Mouse (Mus musculus): ENCODE measurements around the gene Sorbs1. TPM values are rescaled to one million over a fixed set of nuclear protein-coding genes. Genes with fewer than 3 reads are reported as not detected.

Gene Sorbs1
- polyA plus RNA-seq, 1 experiment from 2014 or later = 74.4 TPM

GRCm38 (mm10) chr19:40491442-40491841 is 22.1 kb downstream of the Sorbs1 start:
- H3K27ac ChIP-seq = no peak overlapping the region; the same call in 1 of the 2 replicates
- 89% methylated on average over 2 of the region's 2 CpGs for WGBS
- no peak for DNase-seq (ENCODE audit: low spot score)
- H3K36me3 ChIP-seq = no peaks in the 10 kb centered on the region
- peaks cover 49% of the 10 kb centered on the region for H3K4me1 ChIP-seq (replicated peaks)
- H3K4me3 ChIP-seq = no peak overlapping the region
- no peaks in the 10 kb centered on the region for H3K9me3 ChIP-seq
- H3K27me3 ChIP-seq (ENCODE audit: insufficient read depth, poor library complexity, severe bottlenecking) = no peaks in the 10 kb centered on the region

- DNase-seq (ENCODE audit: low spot score) = no peak
- H3K27ac ChIP-seq = peak overlapping the region; percentile 12
- 78% methylated on average over 8 of the region's 8 CpGs for WGBS
These were observed 22.8 kb downstream of the Sorbs1 start for GRCm38 (mm10) chr19:40490765-40491164.

GRCm38 (mm10) chr19:40489633-40490032 is 23.9 kb downstream of the Sorbs1 start:
- Histone ChIP-seq H3K27me3 (ENCODE audit: insufficient read depth, poor library complexity, severe bottlenecking) (no peaks in the 10 kb centered on the region), H3K4me1 (replicated peaks) (peaks cover 49% of the 10 kb centered on the region), H3K27ac (peak overlapping the region; percentile 31), H3K9me3 (no peaks in the 10 kb centered on the region), H3K4me3 (no peak overlapping the region), H3K36me3 (no peaks in the 10 kb centered on the region)
- no peak for DNase-seq (ENCODE audit: low spot score)
- WGBS = 75% methylated on average over 6 of the region's 6 CpGs

More at GRCm38 (mm10) chr19:40490765-40491164, 22.8 kb downstream of the Sorbs1 start:
- no peaks in the 10 kb centered on the region for H3K27me3 ChIP-seq (ENCODE audit: insufficient read depth, poor library complexity, severe bottlenecking)
- no peak overlapping the region for H3K4me3 ChIP-seq
- H3K4me1 ChIP-seq (replicated peaks) = peaks cover 49% of the 10 kb centered on the region
- H3K36me3 ChIP-seq = no peaks in the 10 kb centered on the region
- H3K9me3 ChIP-seq = no peaks in the 10 kb centered on the region

GRCm38 (mm10) chr19:40488853-40489454 is 24.6 kb downstream of the Sorbs1 start:
- Histone ChIP-seq H3K27ac (peak overlapping the region; percentile 50; the same call in 1 of the 2 replicates), H3K27me3 (ENCODE audit: insufficient read depth, poor library complexity, severe bottlenecking) (no peaks in the 10 kb centered on the region)

GRCm38 (mm10) chr19:40487561-40487960 is 26.0 kb downstream of the Sorbs1 start:
- H3K4me1 ChIP-seq (replicated peaks) = peaks cover 40% of the 10 kb centered on the region
- H3K9me3 ChIP-seq = no peaks in the 10 kb centered on the region
- H3K4me3 ChIP-seq = no peak overlapping the region
- 87% methylated on average over 11 of the region's 11 CpGs for WGBS
- peaks cover 3% of the 10 kb centered on the region; the same call in 1 of the 2 replicates for H3K36me3 ChIP-seq
- H3K27me3 ChIP-seq (ENCODE audit: insufficient read depth, poor library complexity, severe bottlenecking) = no peaks in the 10 kb centered on the region
- DNase-seq (ENCODE audit: low spot score) = no peak
- no peak overlapping the region for H3K27ac ChIP-seq

More at GRCm38 (mm10) chr19:40488853-40489454, 24.6 kb downstream of the Sorbs1 start:
- Histone ChIP-seq H3K4me1 (replicated peaks) (peaks cover 49% of the 10 kb centered on the region), H3K9me3 (no peaks in the 10 kb centered on the region), H3K4me3 (no peak overlapping the region), H3K36me3 (peaks cover 3% of the 10 kb centered on the region; the same call in 1 of the 2 replicates)
- DNase-seq (ENCODE audit: low spot score) = no peak
- WGBS = 78% methylated on average over 8 of the region's 8 CpGs

- Histone ChIP-seq H3K27ac (no peak overlapping the region), H3K36me3 (peaks cover 3% of the 10 kb centered on the region; the same call in 1 of the 2 replicates), H3K9me3 (no peaks in the 10 kb centered on the region), H3K4me3 (no peak overlapping the region), H3K4me1 (replicated peaks) (peaks cover 10% of the 10 kb centered on the region), H3K27me3 (ENCODE audit: insufficient read depth, poor library complexity, severe bottlenecking) (no peaks in the 10 kb centered on the region)
- no peak for DNase-seq (ENCODE audit: low spot score)
- WGBS = 87% methylated on average over 6 of the region's 6 CpGs
These were observed 32.5 kb downstream of the Sorbs1 start for GRCm38 (mm10) chr19:40481115-40481514.

- Histone ChIP-seq H3K4me3 (no peak overlapping the region), H3K27me3 (ENCODE audit: insufficient read depth, poor library complexity, severe bottlenecking) (no peaks in the 10 kb centered on the region), H3K36me3 (no peaks in the 10 kb centered on the region), H3K27ac (0 out of 2 replicates have a peak overlapping the region, but pooled peaks have one; percentile 35), H3K4me1 (replicated peaks) (peaks cover 10% of the 10 kb centered on the region), H3K9me3 (no peaks in the 10 kb centered on the region)
- DNase-seq (ENCODE audit: low spot score) = no peak
- WGBS = 84% methylated on average over 10 of the region's 10 CpGs
These were observed 35.4 kb downstream of the Sorbs1 start for GRCm38 (mm10) chr19:40478161-40478575.

GRCm38 (mm10) chr19:40477445-40477941 is 36.1 kb downstream of the Sorbs1 start:
- no peak overlapping the region for H3K27ac ChIP-seq

GRCm38 (mm10) chr19:40476491-40476890 is 37.1 kb downstream of the Sorbs1 start:
- no peak for DNase-seq (ENCODE audit: low spot score)
- 88% methylated on average over 4 of the region's 4 CpGs for WGBS
- no peak overlapping the region for H3K4me3 ChIP-seq
- H3K36me3 ChIP-seq = no peaks in the 10 kb centered on the region
- H3K27ac ChIP-seq = no peak overlapping the region
- H3K9me3 ChIP-seq = no peaks in the 10 kb centered on the region
- peaks cover 15% of the 10 kb centered on the region for H3K4me1 ChIP-seq (replicated peaks)
- H3K27me3 ChIP-seq (ENCODE audit: insufficient read depth, poor library complexity, severe bottlenecking) = no peaks in the 10 kb centered on the region

More at GRCm38 (mm10) chr19:40477445-40477941, 36.1 kb downstream of the Sorbs1 start:
- Histone ChIP-seq H3K36me3 (no peaks in the 10 kb centered on the region), H3K27me3 (ENCODE audit: insufficient read depth, poor library complexity, severe bottlenecking) (no peaks in the 10 kb centered on the region), H3K4me1 (replicated peaks) (peaks cover 10% of the 10 kb centered on the region), H3K9me3 (no peaks in the 10 kb centered on the region), H3K4me3 (no peak overlapping the region)
- 74% methylated on average over 5 of the region's 5 CpGs for WGBS
- DNase-seq (ENCODE audit: low spot score) = no peak

- H3K9me3 ChIP-seq = 0 out of 2 replicates have a peak, but pooled peaks cover 2% of the 10 kb centered on the region
- no peaks in the 10 kb centered on the region for H3K36me3 ChIP-seq
- H3K4me3 ChIP-seq = no peak overlapping the region
- 73% methylated on average over 10 of the region's 10 CpGs for WGBS
- no peak overlapping the region; the same call in 1 of the 2 replicates for H3K27ac ChIP-seq
- no peak for DNase-seq (ENCODE audit: low spot score)
- no peaks in the 10 kb centered on the region for H3K27me3 ChIP-seq (ENCODE audit: insufficient read depth, poor library complexity, severe bottlenecking)
- 0 out of 2 replicates have a peak, but pooled peaks cover 5% of the 10 kb centered on the region for H3K4me1 ChIP-seq (replicated peaks)
These were observed 41.9 kb downstream of the Sorbs1 start for GRCm38 (mm10) chr19:40471526-40472245.

GRCm38 (mm10) chr19:40469792-40470191 is 43.8 kb downstream of the Sorbs1 start:
- Histone ChIP-seq H3K4me3 (no peak overlapping the region), H3K27ac (no peak overlapping the region), H3K9me3 (0 out of 2 replicates have a peak, but pooled peaks cover 2% of the 10 kb centered on the region), H3K4me1 (replicated peaks) (peaks cover 12% of the 10 kb centered on the region), H3K36me3 (no peaks in the 10 kb centered on the region), H3K27me3 (ENCODE audit: insufficient read depth, poor library complexity, severe bottlenecking) (no peaks in the 10 kb centered on the region)
- no peak for DNase-seq (ENCODE audit: low spot score)
- WGBS = 87% methylated on average over 5 of the region's 5 CpGs

GRCm38 (mm10) chr19:40468308-40468707 is 45.3 kb downstream of the Sorbs1 start:
- 83% methylated on average over 3 of the region's 3 CpGs for WGBS
- no peak overlapping the region for H3K4me3 ChIP-seq
- H3K9me3 ChIP-seq = 0 out of 2 replicates have a peak, but pooled peaks cover 2% of the 10 kb centered on the region
- H3K27me3 ChIP-seq (ENCODE audit: insufficient read depth, poor library complexity, severe bottlenecking) = no peaks in the 10 kb centered on the region
- DNase-seq (ENCODE audit: low spot score) = no peak
- no peak overlapping the region for H3K27ac ChIP-seq
- no peaks in the 10 kb centered on the region for H3K36me3 ChIP-seq
- peaks cover 14% of the 10 kb centered on the region for H3K4me1 ChIP-seq (replicated peaks)

GRCm38 (mm10) chr19:40467810-40468209 is 45.8 kb downstream of the Sorbs1 start:
- no peak overlapping the region for H3K4me3 ChIP-seq
- no peak for DNase-seq (ENCODE audit: low spot score)
- H3K36me3 ChIP-seq = no peaks in the 10 kb centered on the region
- no peaks in the 10 kb centered on the region for H3K27me3 ChIP-seq (ENCODE audit: insufficient read depth, poor library complexity, severe bottlenecking)
- peaks cover 18% of the 10 kb centered on the region for H3K4me1 ChIP-seq (replicated peaks)
- WGBS = 79% methylated on average over 9 of the region's 9 CpGs
- no peak overlapping the region for H3K27ac ChIP-seq
- 0 out of 2 replicates have a peak, but pooled peaks cover 2% of the 10 kb centered on the region for H3K9me3 ChIP-seq
